Mouse (Mus musculus): ENCODE measurements around the gene Smurf2. TPM values are rescaled to one million over a fixed set of nuclear protein-coding genes. Genes with fewer than 3 reads are reported as not detected.

The Smurf2 gene
- 10 to 100 TPM; 35.4 to 41.0 TPM for total RNA-seq (2021)

GRCm38 (mm10) chr11:106920551-106921379 is at the start of gene Smurf2:
Smurf2 (minus strand) TSS chr11:106920715.
- intact Hi-C loops (cut with DNase I), result loop anchor here (2.0 kb wide), 1 partner anchor 58 kb away; no protein-coding TSS in a partner anchor
- peak; percentile 77 for DNase-seq (ENCODE audit: low spot score)

GRCm38 (mm10) chr11:106969798-106970197 is 49.3 kb upstream of the Smurf2 start:
- no peak for DNase-seq (ENCODE audit: low spot score)
- intact Hi-C loops (cut with DNase I), result no loop called here

GRCm38 (mm10) chr11:106967630-106968029 is 47.1 kb upstream of the Smurf2 start:
- intact Hi-C loops (cut with DNase I), result no loop called here
- peak; percentile 71 for DNase-seq (ENCODE audit: low spot score)

GRCm38 (mm10) chr11:106965881-106966280 is 45.4 kb upstream of the Smurf2 start:
- intact Hi-C loops (cut with DNase I), result no loop called here
- no peak for DNase-seq (ENCODE audit: low spot score)

GRCm38 (mm10) chr11:106962310-106962709 is 41.8 kb upstream of the Smurf2 start:
- DNase-seq (ENCODE audit: low spot score), result no peak

GRCm38 (mm10) chr11:106961471-106962081 is 41.1 kb upstream of the Smurf2 start:
- intact Hi-C loops (cut with DNase I), result no loop called here
- no peak for DNase-seq (ENCODE audit: low spot score)

More at GRCm38 (mm10) chr11:106962310-106962709, 41.8 kb upstream of the Smurf2 start:
- intact Hi-C loops (cut with DNase I), result no loop called here

- intact Hi-C loops (cut with DNase I), result no loop called here
- no peak for DNase-seq (ENCODE audit: low spot score)
These were observed 38.6 kb upstream of the Smurf2 start for GRCm38 (mm10) chr11:106959121-106959520.

- intact Hi-C loops (cut with DNase I), result no loop called here
- no peak for DNase-seq (ENCODE audit: low spot score)
These were observed 38.0 kb upstream of the Smurf2 start for GRCm38 (mm10) chr11:106958407-106959071.

GRCm38 (mm10) chr11:106957271-106957980 is 36.9 kb upstream of the Smurf2 start:
- intact Hi-C loops (cut with DNase I), result no loop called here
- DNase-seq (ENCODE audit: low spot score), result peak; percentile 80

GRCm38 (mm10) chr11:106954566-106954965 is 34.1 kb upstream of the Smurf2 start:
- no peak for DNase-seq (ENCODE audit: low spot score)
- intact Hi-C loops (cut with DNase I), result no loop called here

GRCm38 (mm10) chr11:106954116-106954515 is 33.6 kb upstream of the Smurf2 start:
- intact Hi-C loops (cut with DNase I), result no loop called here
- DNase-seq (ENCODE audit: low spot score), result no peak

GRCm38 (mm10) chr11:106937306-106937705 is 16.8 kb upstream of the Smurf2 start:
- intact Hi-C loops (cut with DNase I), result no loop called here
- no peak for DNase-seq (ENCODE audit: low spot score)

- DNase-seq (ENCODE audit: low spot score), result peak; percentile 12
- intact Hi-C loops (cut with DNase I), result no loop called here
These were observed 9.9 kb upstream of the Smurf2 start for GRCm38 (mm10) chr11:106930366-106930765.

- intact Hi-C loops (cut with DNase I), result no loop called here
- no peak for DNase-seq (ENCODE audit: low spot score)
These were observed 8.4 kb upstream of the Smurf2 start for GRCm38 (mm10) chr11:106928935-106929334.

GRCm38 (mm10) chr11:106927950-106928349 is 7.4 kb upstream of the Smurf2 start:
- DNase-seq (ENCODE audit: low spot score), result no peak
- intact Hi-C loops (cut with DNase I), result no loop called here

GRCm38 (mm10) chr11:106927226-106927625 is 6.7 kb upstream of the Smurf2 start:
- intact Hi-C loops (cut with DNase I), result no loop called here
- no peak for DNase-seq (ENCODE audit: low spot score)

GRCm38 (mm10) chr11:106926732-106927131 is 6.2 kb upstream of the Smurf2 start:
- DNase-seq (ENCODE audit: low spot score), result no peak
- intact Hi-C loops (cut with DNase I), result no loop called here

GRCm38 (mm10) chr11:106919612-106920550 is 634 bp downstream of the Smurf2 start:
- intact Hi-C loops (cut with DNase I), result loop anchor here (2.0 kb wide), 1 partner anchor 59 kb away; no protein-coding TSS in a partner anchor
- DNase-seq (ENCODE audit: low spot score), result peak; percentile 16

- intact Hi-C loops (cut with DNase I), result no loop called here
These were observed 1.6 kb downstream of the Smurf2 start for GRCm38 (mm10) chr11:106918901-106919300.

More at GRCm38 (mm10) chr11:106918901-106919300, 1.6 kb downstream of the Smurf2 start:
- DNase-seq (ENCODE audit: low spot score), result no peak

Measured in heart, postnatal 25 days (tissue).